Mouse (Mus musculus): ENCODE measurements at regions not wholly inside any gene's neighbourhood (a gene's known extent, or its start where the extent isn't known, plus 50 kb on each side); places are given as distances from the start of the nearest gene placed in this dataset. TPM values are rescaled to one million over a fixed set of nuclear protein-coding genes. Genes with fewer than 3 reads are reported as not detected.

GRCm38 (mm10) chr5:141138771-141139360, 102.4 kb upstream of the Sdk1 start:
- peak; percentile 74 for DNase-seq

- no peak for DNase-seq
Measured at GRCm38 (mm10) chr5:141139361-141139912, 101.9 kb upstream of the Sdk1 start.

GRCm38 (mm10) chr5:141160391-141160790, 80.9 kb upstream of the Sdk1 start:
- DNase-seq = no peak

- no peak for DNase-seq
Measured at GRCm38 (mm10) chr5:141160956-141161355, 80.3 kb upstream of the Sdk1 start.

GRCm38 (mm10) chr5:141182442-141182841, 58.8 kb upstream of the Sdk1 start:
- DNase-seq = no peak

- DNase-seq = no peak
Measured at GRCm38 (mm10) chr5:141189033-141189432, 52.3 kb upstream of the Sdk1 start.

Small RNA genes lying in the stretch of these regions (microRNA-seq; reads per million reads assigned to microRNA genes)
- gene Gm26113 = not detected

Data from adrenal gland, postnatal 10 days (tissue).